Mouse (Mus musculus) olfactory bulb, adult 2 months (tissue): ENCODE data around the gene Tmem150c.

ENCODE experiments used
- CTCF ChIP-seq: fragments of 200-500 bp; IDR thresholded peaks from 2 replicates; pipeline ENCODE4 v1.5.1; 2012; ENCODE audit warnings: low read depth, mild to moderate bottlenecking, low read length, moderate library complexity; ENCODE audit not compliant: insufficient read depth
- POLR2A ChIP-seq: fragments of 200-500 bp; IDR thresholded peaks from 2 replicates; pipeline ENCODE4 v1.6.1; 2012; ENCODE audit warnings: mild to moderate bottlenecking, low read depth, low read length, moderate library complexity; ENCODE audit not compliant: insufficient read depth

- TF ChIP-seq CTCF (no peak), POLR2A (no peak)
These were observed 74.5 kb downstream of the Tmem150c start for GRCm38 (mm10) chr5:100085097-100085496.
